Mouse (Mus musculus) E14TG2a.4 (cell line): ENCODE measurements around the gene Prss30.

Experiments used
- CTCF ChIP-seq: conservative IDR thresholded peaks from 2 replicates; pipeline ENCODE4 v1.5.1; 2014; ENCODE audit warnings: low read length
- NANOG ChIP-seq: IDR thresholded peaks from 2 replicates; pipeline ENCODE4 v1.6.1; 2014; ENCODE audit warnings: borderline replicate concordance, low read length, mixed read lengths
- POU5F1 ChIP-seq: IDR thresholded peaks from 2 replicates; pipeline ENCODE4 v1.6.1; 2014; ENCODE audit warnings: low read length, borderline replicate concordance

DNA sequence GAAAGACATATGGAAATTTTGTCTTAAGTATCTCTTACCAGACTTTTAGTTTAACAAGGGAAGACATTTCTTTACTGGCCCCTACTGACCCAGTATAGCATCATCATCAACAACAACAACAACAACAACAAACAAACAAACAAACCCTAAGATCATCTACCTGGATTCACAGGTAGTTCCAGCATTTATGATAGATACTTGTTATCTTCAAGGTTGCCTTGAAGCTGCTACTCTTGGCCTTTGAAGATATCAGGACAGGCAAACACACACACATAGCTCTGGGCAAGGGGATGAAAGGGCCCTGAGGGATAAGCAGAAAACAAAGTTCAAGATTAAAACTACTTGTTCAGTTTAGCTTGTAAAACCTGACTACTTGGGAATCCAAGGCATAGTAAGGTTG, 39.0 kb downstream of the Prss30 start, which contains the start of gene Sbp:
- TF ChIP-seq CTCF (no peak), POU5F1 (no peak), NANOG (no peak)
